Mouse (Mus musculus) embryonic fibroblast, embryonic 13.5 days (primary cell): ENCODE data around the gene Rex1bd.
A peak's percentile ranks its signal among the peaks of the same experiment; 100 is the strongest.

Experiments
- CTCF ChIP-seq: IDR thresholded peaks from 2 replicates; pipeline ENCODE4 v1.5.1; 2011; ENCODE audit warnings: mild to moderate bottlenecking, control low read depth, low read length, moderate library complexity, borderline replicate concordance; ENCODE audit not compliant: insufficient read depth
- POLR2A ChIP-seq: IDR thresholded peaks from 2 replicates; pipeline ENCODE4 v1.6.1; 2011; ENCODE audit warnings: low read depth, mild to moderate bottlenecking, control low read depth, low read length, moderate library complexity

DNA sequence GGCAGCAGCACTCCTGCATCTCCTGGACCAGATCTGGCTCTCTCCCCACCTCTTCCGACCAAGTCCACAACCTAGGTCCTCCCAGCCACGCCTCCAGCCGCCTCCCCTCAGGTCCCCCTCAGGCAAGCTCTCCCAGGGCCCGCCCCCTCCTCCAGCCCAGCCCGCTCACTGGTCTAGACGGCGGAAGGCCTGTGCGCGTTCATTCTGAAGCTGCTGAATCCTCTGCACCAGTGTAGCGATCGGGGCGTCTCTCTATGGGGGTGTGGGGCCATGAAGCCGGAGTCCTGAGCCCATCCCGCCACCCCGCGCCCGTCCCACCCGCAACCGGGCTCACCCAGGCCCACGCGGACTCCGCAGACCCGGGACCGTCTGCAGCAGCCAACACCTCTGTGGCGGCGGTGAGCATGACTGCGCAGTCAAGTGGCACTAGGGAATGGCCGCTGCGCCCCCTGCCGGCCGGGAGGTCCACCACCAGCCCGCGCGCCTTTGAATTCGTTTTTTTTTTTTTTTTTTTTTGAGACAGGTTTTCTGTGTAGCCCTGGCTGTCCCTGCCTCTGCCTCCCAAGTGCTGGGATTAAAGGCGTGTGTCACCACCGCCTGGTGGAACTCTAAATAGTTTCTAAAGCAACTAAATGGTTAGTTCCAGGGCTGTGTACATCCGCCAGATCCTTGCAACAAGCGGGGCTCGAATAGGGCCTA, at the start of gene Rex1bd:
- TF ChIP-seq CTCF (peak; percentile 70), POLR2A (peak; percentile 68)
